ENCODE assay signal across 21 mouse cellular contexts in the genomic region with DNA sequence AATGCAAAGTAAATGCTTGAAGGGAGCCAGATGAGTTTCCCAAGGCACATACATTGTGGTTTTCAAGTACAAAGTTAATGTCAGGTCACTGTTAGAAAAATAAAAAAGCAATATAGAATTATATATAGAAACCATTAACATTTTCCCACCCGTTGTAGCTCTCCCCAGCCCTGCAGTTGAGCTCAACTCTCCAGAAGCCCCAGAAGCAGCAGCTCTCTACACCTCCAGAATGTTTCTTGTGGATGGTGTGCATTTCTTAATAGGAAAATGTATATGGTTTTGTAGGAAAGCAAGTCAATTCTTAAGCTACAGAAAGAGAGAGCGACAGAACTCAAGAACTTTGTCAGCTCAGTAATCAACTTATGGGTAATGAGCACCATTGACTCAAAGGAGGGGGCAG.
"Had no signal": no experiment of that assay in that cellular context is flagged by ENCODE, and none has a peak within 500 bp of the region (broad histone marks: within the 10 kb centered on the region; RNA-seq: fewer than 3 reads in every experiment).

No protein-coding gene starts in this region.

- ATAC-seq: forebrain, embryonic 13.5 days; forebrain, embryonic 14.5 days; forebrain, embryonic 15.5 days; forebrain, embryonic 16.5 days; forebrain, postnatal 0 days had no signal

- DNase-seq: cerebellum, adult 8-10 months; cerebellum, adult 9-10 months; cerebellum, adult 9-11 months; cerebellum, postnatal 10 days; cerebellum, postnatal 14 days; cerebellum, postnatal 25 days; cerebellum, postnatal 36 days; embryo, embryonic 11 days; forebrain, postnatal 0 days; gastrocnemius, adult 2 months; gastrocnemius, postnatal 10 days; gastrocnemius, postnatal 14 days; gastrocnemius, postnatal 25 days; gastrocnemius, postnatal 36 days; heart, adult 11 months; heart, adult 18-20 months; heart, adult 2 months had no signal
